Mouse (Mus musculus): ENCODE data around the gene Kremen2.
"Not testable (repeated sequence)": the region's sequence is repeated elsewhere in the genome, so short reads cannot be mapped to it uniquely, and the experiment has no call there.

Kremen2 gene

GRCm38 (mm10) chr17:23745301-23746251 lies at the start of gene Kremen2:
Gene Kremen2 (minus strand): TSS chr17:23745833.
- DNase-seq (ENCODE audit: low spot score in 2 of 2): no peak

DNA sequence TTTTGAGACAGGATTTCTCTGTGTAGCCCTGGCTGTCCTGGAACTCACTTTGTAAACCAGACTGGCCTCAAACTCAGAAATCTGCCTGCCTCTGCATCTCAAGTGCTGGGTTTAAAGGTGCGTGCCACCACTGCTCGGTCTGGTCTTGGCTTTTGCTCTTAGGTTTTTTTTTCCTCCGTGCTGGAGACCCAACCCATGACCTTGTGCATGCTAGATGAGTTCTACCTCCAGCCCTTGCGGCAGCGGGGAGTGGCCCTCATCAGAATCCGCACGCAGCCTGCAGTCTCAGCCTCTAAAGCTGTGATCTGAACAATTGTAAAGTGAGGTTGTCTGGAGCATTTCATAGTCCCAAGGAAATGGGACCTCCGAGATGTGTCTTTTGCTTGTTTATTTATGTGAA lies 49.7 kb upstream of the Kremen2 start:
- DNase-seq (ENCODE audit: low spot score in 2 of 2): no peak

DNA sequence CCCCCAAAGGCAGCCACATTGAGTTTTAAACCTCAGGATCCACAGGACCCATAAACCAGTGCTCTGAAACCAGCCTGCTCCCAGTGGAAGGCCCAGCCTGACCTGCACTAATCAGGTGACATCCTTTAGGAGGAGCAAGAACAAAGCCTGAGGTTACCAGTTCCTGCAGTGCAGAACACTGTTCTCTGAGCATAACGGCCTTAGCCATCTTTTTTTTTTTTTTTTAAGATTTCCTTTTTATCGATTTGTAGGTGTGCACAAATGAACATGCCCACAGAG lies 45.4 kb upstream of the Kremen2 start:
- no peak for DNase-seq (ENCODE audit: low spot score in 2 of 2)

- DNase-seq (ENCODE audit: low spot score in 2 of 2): peak; percentile 61 to 65
Observed at GRCm38 (mm10) chr17:23790269-23791078, 44.8 kb upstream of the Kremen2 start, which contains the start of gene Srrm2. Gene Srrm2 (plus strand): TSS chr17:23790532.

DNA sequence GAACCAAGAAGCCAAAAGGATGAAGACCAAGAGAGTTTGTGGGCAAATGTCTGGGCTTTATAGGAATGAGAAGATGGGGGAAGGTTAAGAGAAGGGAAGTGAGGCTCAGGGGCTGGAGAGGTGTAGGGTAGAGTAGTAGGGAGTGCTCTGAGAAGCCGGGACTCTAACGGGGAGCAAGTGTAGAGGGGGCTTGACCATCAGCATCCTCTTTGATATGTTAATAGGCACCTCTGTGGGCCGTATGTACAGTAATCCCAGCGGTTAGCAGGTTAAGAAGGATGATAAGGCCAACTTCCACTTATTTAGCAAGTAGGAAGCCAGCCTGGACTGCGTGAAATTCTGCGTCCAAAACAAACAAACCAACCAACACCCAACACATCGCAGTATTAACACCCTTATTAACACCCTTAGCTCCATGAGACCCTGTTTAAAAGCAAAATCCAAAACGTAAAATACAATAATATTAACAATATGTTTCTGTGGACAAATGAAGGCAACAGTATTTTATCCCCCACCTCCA lies 44.2 kb upstream of the Kremen2 start:
- DNase-seq (ENCODE audit: low spot score in 2 of 2): peak in 1 of 2 experiments; percentile 28

GRCm38 (mm10) chr17:23788973-23789372 lies 43.3 kb upstream of the Kremen2 start:
- DNase-seq (ENCODE audit: low spot score in 2 of 2): no peak

GRCm38 (mm10) chr17:23786510-23786931 lies 40.9 kb upstream of the Kremen2 start:
- DNase-seq (ENCODE audit: low spot score in 2 of 2): no peak

- DNase-seq (ENCODE audit: low spot score in 2 of 2): peak; percentile 54 to 82
Observed at GRCm38 (mm10) chr17:23785561-23786471, 40.2 kb upstream of the Kremen2 start, which contains the start of gene Flywch2. Gene Flywch2 (minus strand): TSS chr17:23786081.

GRCm38 (mm10) chr17:23783352-23783751 lies 37.7 kb upstream of the Kremen2 start:
- no peak for DNase-seq (ENCODE audit: low spot score in 2 of 2)

DNA sequence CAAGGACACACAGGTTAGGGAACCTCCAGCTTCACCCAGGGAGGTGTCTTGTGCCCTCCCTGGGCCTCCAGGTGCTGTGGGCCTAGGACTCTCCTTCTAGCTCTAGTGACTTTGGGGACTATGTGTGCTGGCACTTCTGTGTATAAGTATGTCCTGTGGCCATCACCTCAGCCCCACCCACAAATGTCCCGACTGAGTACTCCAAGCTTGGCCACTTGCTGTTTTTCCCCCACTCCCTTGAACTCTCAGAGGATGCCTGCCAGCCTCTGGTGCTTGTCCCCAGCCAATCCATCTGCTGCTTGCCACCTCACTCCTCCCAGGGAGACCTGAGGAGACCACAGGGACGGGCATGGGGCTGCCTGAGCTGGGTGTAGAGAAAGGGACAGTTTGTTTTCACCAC lies 32.8 kb upstream of the Kremen2 start:
- no peak for DNase-seq (ENCODE audit: low spot score in 2 of 2)

GRCm38 (mm10) chr17:23777141-23777540 lies 31.5 kb upstream of the Kremen2 start:
- no peak for DNase-seq (ENCODE audit: low spot score in 2 of 2)

- no peak for DNase-seq (ENCODE audit: low spot score in 2 of 2)
Observed at GRCm38 (mm10) chr17:23776216-23776615, 30.6 kb upstream of the Kremen2 start.

DNA sequence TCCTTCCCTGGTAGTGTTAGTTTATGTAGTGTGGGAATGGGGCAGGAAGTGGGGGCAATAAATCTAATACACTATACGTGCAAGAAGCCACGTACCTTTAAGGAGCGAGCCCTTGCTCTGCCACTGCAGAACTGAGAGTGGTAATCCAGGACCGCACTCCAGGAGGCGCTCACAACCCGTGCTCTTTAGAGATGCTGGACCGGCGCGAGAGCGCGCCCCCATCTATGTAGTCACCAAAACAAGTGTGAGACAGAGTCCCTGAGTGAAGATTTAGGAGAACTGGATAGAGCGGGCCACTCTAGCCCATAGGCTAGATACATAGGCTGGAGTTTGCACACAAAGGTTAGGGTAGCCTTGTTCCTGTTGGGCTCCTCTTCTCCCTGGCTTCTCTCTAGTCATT lies 28.5 kb upstream of the Kremen2 start:
- DNase-seq (ENCODE audit: low spot score in 2 of 2): peak; percentile 68 to 89

GRCm38 (mm10) chr17:23773676-23774075 lies 28.0 kb upstream of the Kremen2 start:
- DNase-seq (ENCODE audit: low spot score in 2 of 2): no peak

DNA sequence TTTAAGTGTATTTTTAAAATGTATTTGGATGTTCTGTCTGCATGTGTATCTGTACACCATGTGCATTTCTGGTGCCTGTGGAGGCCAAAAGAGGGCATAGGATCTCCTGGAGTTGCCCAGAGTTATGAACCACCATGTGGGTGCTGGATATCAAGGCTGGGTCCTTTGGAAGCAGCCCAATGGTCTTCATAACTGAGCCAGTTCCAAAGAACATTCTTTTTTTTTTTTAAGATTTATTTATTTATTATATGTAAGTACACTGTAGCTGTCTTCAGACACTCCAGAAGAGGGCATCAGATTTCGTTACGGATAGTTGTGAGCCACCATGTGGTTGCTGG lies 26.6 kb upstream of the Kremen2 start:
- DNase-seq (ENCODE audit: low spot score in 2 of 2): not testable (repeated sequence)

- peak; percentile 95 to 96 for DNase-seq (ENCODE audit: low spot score in 2 of 2)
Observed at GRCm38 (mm10) chr17:23771284-23772218, 25.9 kb upstream of the Kremen2 start, which contains the start of gene Flywch1. Gene Flywch1 (minus strand): TSS chr17:23771602.

- DNase-seq (ENCODE audit: low spot score in 2 of 2): peak in 1 of 2 experiments; percentile 54
Observed at GRCm38 (mm10) chr17:23770896-23771283, 25.3 kb upstream of the Kremen2 start.

DNA sequence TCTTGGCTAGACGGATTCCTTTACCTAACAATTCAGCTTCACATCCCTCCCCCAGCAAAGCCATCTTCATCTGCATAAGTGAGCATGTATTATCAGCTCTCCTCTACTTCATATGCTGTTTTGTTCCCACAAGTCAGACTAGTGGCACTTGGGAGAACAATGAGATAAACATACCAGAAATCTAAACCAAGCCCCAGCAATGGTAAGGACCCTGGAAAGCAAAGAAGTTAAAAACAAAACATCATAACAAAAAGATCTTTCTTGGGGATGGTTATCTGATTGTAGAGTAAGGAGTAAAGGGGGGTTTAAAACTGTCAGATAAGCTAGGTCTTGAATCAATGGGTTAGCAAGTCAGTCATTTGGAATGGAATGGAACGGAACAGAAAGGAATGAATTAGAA lies 24.9 kb upstream of the Kremen2 start:
- DNase-seq (ENCODE audit: low spot score in 2 of 2): no peak

DNA sequence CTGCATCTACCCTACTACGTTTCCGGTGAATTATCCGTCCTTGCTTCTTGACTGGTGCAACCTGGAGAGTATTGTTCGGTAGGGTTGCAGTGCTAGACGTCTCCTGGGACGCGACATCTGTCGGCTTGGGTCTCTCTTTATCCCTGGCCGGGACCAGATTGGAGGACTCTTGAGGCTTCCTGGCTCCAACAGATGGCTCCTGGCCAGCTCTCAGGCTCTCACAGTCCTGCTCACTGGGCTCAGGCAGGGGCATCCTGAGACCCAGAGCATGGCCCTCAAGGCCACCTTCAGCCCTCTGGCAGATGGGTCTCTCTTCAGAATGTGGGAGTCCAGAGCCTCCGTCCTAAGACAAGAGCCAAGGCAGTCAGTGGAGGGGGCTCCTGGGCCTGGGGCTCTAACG lies 17.3 kb upstream of the Kremen2 start:
- DNase-seq (ENCODE audit: low spot score in 2 of 2): no peak

GRCm38 (mm10) chr17:23761155-23761554 lies 15.5 kb upstream of the Kremen2 start:
- DNase-seq (ENCODE audit: low spot score in 2 of 2): no peak
